Mouse (Mus musculus): Measurements from ENCODE around the gene Tmem171.

Tmem171 gene

GRCm38 (mm10) chr13:98638507-98639166 lies 56.0 kb downstream of the Tmem171 start:
- no peak for DNase-seq

- no peak for DNase-seq
Measured at GRCm38 (mm10) chr13:98637145-98637544, 57.5 kb downstream of the Tmem171 start, which contains the start of gene Tmem174. Gene Tmem174 (minus strand): TSS chr13:98637410.

- DNase-seq: no peak
Measured at GRCm38 (mm10) chr13:98636571-98636970, 58.1 kb downstream of the Tmem171 start.
